Comparison of ENCODE assay signal across 16 mouse cellular contexts in genomic region chr14:31137281-31137595, GRCm38 (mm10). TPM values are rescaled to one million over a fixed set of nuclear protein-coding genes. Genes with fewer than 3 reads are reported as not detected.
DNase-seq lines count a peak whose midpoint lies in the region; ATAC-seq and TF ChIP-seq lines count a peak whose summit lies in the region.
"Had no signal": no experiment of that assay in that cellular context is flagged by ENCODE, and none has a peak within 500 bp of the region (broad histone marks: within the 10 kb centered on the region; RNA-seq: fewer than 3 reads in every experiment).

No protein-coding gene starts in this region.

- no peak overlapping the region for H3K9ac ChIP-seq in kidney, embryonic 14.5 days (ENCODE audit: low read depth, low read length)
- H3K9ac ChIP-seq in lung, embryonic 15.5 days: no peak overlapping the region
- no peak overlapping the region for H3K9ac ChIP-seq in heart, postnatal 0 days (replicated peaks; ENCODE audit: low read depth, low read length)
- H3K9ac ChIP-seq: forebrain, postnatal 0 days; hindbrain, embryonic 12.5 days; liver, embryonic 12.5 days; midbrain, embryonic 13.5 days had no signal

- ATAC-seq in kidney, embryonic 14.5 days (ENCODE audit: low FRiP score, low TSS enrichment): no peak
- ATAC-seq in lung, embryonic 15.5 days (ENCODE audit: borderline replicate concordance, extremely low read depth, low FRiP score, low TSS enrichment): no peak
- no peak for ATAC-seq in heart, postnatal 0 days (ENCODE audit: insufficient read depth, low read depth)
- ATAC-seq: forebrain, postnatal 0 days; liver, embryonic 12.5 days; midbrain, embryonic 13.5 days had no signal

- peak overlapping the region; percentile 37; the same call in 1 of the 2 replicates for H3K27ac ChIP-seq in heart, embryonic 10.5 days
- H3K27ac ChIP-seq in kidney, embryonic 14.5 days (ENCODE audit: low read depth, low read length): peak overlapping the region; percentile 26; the same call in 1 of the 2 replicates
- H3K27ac ChIP-seq in lung, embryonic 15.5 days: peak overlapping the region; percentile 54
- H3K27ac ChIP-seq in heart, postnatal 0 days (ENCODE audit: low read depth): peak overlapping the region; percentile 60
- H3K27ac ChIP-seq: hindbrain, embryonic 12.5 days; liver, embryonic 12.5 days; midbrain, embryonic 13.5 days had no signal

- peaks cover 22% of the 10 kb centered on the region for H3K4me1 ChIP-seq in heart, embryonic 10.5 days
- H3K4me1 ChIP-seq in kidney, embryonic 14.5 days (ENCODE audit: control insufficient read depth, insufficient read depth, low read length): peaks cover 13% of the 10 kb centered on the region
- H3K4me1 ChIP-seq in lung, embryonic 15.5 days: peaks cover 30% of the 10 kb centered on the region
- peaks cover 14% of the 10 kb centered on the region for H3K4me1 ChIP-seq in heart, postnatal 0 days (ENCODE audit: control insufficient read depth, insufficient read depth)

- peak; percentile 60 for DNase-seq in heart, embryonic 10.5 days (ENCODE audit: low spot score)
- no peak for DNase-seq in heart, postnatal 10 days
- no peak for DNase-seq in kidney, adult 11 months
- no peak for DNase-seq in lung, postnatal 25 days (ENCODE audit: low spot score)
- DNase-seq in heart, postnatal 0 days (ENCODE audit: low spot score): no peak
- DNase-seq: cerebellum, postnatal 36 days; forebrain, postnatal 0 days; gastrocnemius, postnatal 14 days; layer of hippocampus, adult 9-11 months had no signal

- WGBS in heart, embryonic 10.5 days: 85% methylated on average over 10 of the region's 10 CpGs
- WGBS in kidney, embryonic 14.5 days: 72% methylated on average over 10 of the region's 10 CpGs
- 73% methylated on average over 10 of the region's 10 CpGs for WGBS in lung, embryonic 15.5 days
- 72% methylated on average over 10 of the region's 10 CpGs for WGBS in heart, postnatal 0 days

- no peak overlapping the region for H3K4me3 ChIP-seq in heart, embryonic 10.5 days
- no peak overlapping the region for H3K4me3 ChIP-seq in kidney, embryonic 14.5 days (ENCODE audit: low read length)
- H3K4me3 ChIP-seq in lung, embryonic 15.5 days: no peak overlapping the region
- no peak overlapping the region for H3K4me3 ChIP-seq in heart, postnatal 0 days (ENCODE audit: low read depth, low read length)
- H3K4me3 ChIP-seq: embryonic facial prominence, embryonic 10.5 days; erythroblast, embryonic 14.5 days; hindbrain, embryonic 12.5 days; liver, embryonic 12.5 days; midbrain, embryonic 13.5 days had no signal

- peaks cover 83% of the 10 kb centered on the region for H3K36me3 ChIP-seq in heart, embryonic 10.5 days
- peaks cover 77% of the 10 kb centered on the region for H3K36me3 ChIP-seq in kidney, embryonic 14.5 days (ENCODE audit: control insufficient read depth, insufficient read depth, low read length)
- H3K36me3 ChIP-seq in lung, embryonic 15.5 days: peaks cover 76% of the 10 kb centered on the region
- peaks cover 64% of the 10 kb centered on the region for H3K36me3 ChIP-seq in heart, postnatal 0 days (replicated peaks; ENCODE audit: control insufficient read depth, insufficient read depth, low read length)

- TF ChIP-seq EP300 in heart, postnatal 0 days (IDR thresholded peaks at IDR 0.05; ENCODE audit: low read depth): no peak

- no peak for TF ChIP-seq CTCF in heart, postnatal 0 days (IDR thresholded peaks at IDR 0.05; ENCODE audit: low read depth)

- no peaks in the 10 kb centered on the region for H3K27me3 ChIP-seq in heart, embryonic 10.5 days (ENCODE audit: insufficient read depth, poor library complexity, severe bottlenecking)
- H3K27me3 ChIP-seq in kidney, embryonic 14.5 days (ENCODE audit: control insufficient read depth, insufficient read depth, low read length): no peaks in the 10 kb centered on the region
- H3K27me3 ChIP-seq in lung, embryonic 15.5 days: no peaks in the 10 kb centered on the region
- H3K27me3 ChIP-seq in heart, postnatal 0 days (ENCODE audit: control insufficient read depth, insufficient read depth, low read length): no peaks in the 10 kb centered on the region
- H3K27me3 ChIP-seq: hindbrain, embryonic 12.5 days; liver, embryonic 12.5 days; midbrain, embryonic 13.5 days had no signal

- no peaks in the 10 kb centered on the region for H3K9me3 ChIP-seq in heart, embryonic 10.5 days
- H3K9me3 ChIP-seq in kidney, embryonic 14.5 days (ENCODE audit: control insufficient read depth, low read length): no peaks in the 10 kb centered on the region
- no peaks in the 10 kb centered on the region for H3K9me3 ChIP-seq in lung, embryonic 15.5 days
- no peaks in the 10 kb centered on the region for H3K9me3 ChIP-seq in heart, postnatal 0 days (replicated peaks; ENCODE audit: control insufficient read depth, low read length)
- H3K9me3 ChIP-seq: embryonic facial prominence, embryonic 10.5 days; hindbrain, embryonic 12.5 days; midbrain, embryonic 13.5 days had no signal

- no peak overlapping the region for H3K4me2 ChIP-seq in kidney, embryonic 14.5 days (replicated peaks; ENCODE audit: low read depth, low read length)
- no peak overlapping the region for H3K4me2 ChIP-seq in lung, embryonic 15.5 days
- H3K4me2 ChIP-seq in heart, postnatal 0 days (ENCODE audit: low read depth, low read length): no peak overlapping the region
- H3K4me2 ChIP-seq: hindbrain, embryonic 12.5 days; liver, embryonic 12.5 days; midbrain, embryonic 13.5 days had no signal

- intact Hi-C loops in heart, postnatal 10 days (cut with DNase I): loop anchor here (2.0 kb wide), 1 partner anchor 24 kb away; no protein-coding TSS in a partner anchor

RNA-seq across cellular contexts. Expression of gene Nt5dc2, which starts 6.4 kb away (rescaled TPM):
- 422 and 507 TPM in 2 replicates for polyA plus RNA-seq in heart, embryonic 10.5 days (2016; fragmentation: Nextera tagmentation; extraction: Ambion mirVana)
- total RNA-seq in heart, postnatal 10 days (2021): 10 to 100 TPM; 53.1 to 57.7 TPM
- 377 and 517 TPM in 2 replicates for polyA plus RNA-seq in kidney, embryonic 14.5 days (2014; fragmentation: Nextera tagmentation; extraction: Ambion mirVana)
- polyA plus RNA-seq in lung, embryonic 15.5 days (2015; fragmentation: Nextera tagmentation; extraction: Ambion mirVana): 451 and 472 TPM in 2 replicates
- total RNA-seq in heart, postnatal 0 days (2014; rRNA removed; ENCODE audit: low replicate concordance): 212 and 269 TPM in 2 replicates
- 146 and 158 TPM in 2 replicates for polyA plus RNA-seq in heart, postnatal 0 days (2015; fragmentation: Nextera tagmentation; extraction: Ambion mirVana)

RNA-seq across cellular contexts. Expression of gene Smim4, which starts 8.5 kb away (rescaled TPM):
- 66.2 and 73.3 TPM in 2 replicates for polyA plus RNA-seq in heart, embryonic 10.5 days (2016; fragmentation: Nextera tagmentation; extraction: Ambion mirVana)
- total RNA-seq in heart, postnatal 10 days (2021): 10 to 100 TPM; 92.2 to 93.5 TPM
- 98.5 and 124 TPM in 2 replicates for polyA plus RNA-seq in kidney, embryonic 14.5 days (2014; fragmentation: Nextera tagmentation; extraction: Ambion mirVana)
- 70.8 and 75.2 TPM in 2 replicates for polyA plus RNA-seq in lung, embryonic 15.5 days (2015; fragmentation: Nextera tagmentation; extraction: Ambion mirVana)
- 12.7 and 28.8 TPM in 2 replicates for total RNA-seq in heart, postnatal 0 days (2014; rRNA removed; ENCODE audit: low replicate concordance)
- polyA plus RNA-seq in heart, postnatal 0 days (2015; fragmentation: Nextera tagmentation; extraction: Ambion mirVana): 194 and 207 TPM in 2 replicates

RNA-seq across cellular contexts. Expression of gene Stab1, which starts 31.2 kb away (rescaled TPM):
- polyA plus RNA-seq in heart, embryonic 10.5 days (2016; fragmentation: Nextera tagmentation; extraction: Ambion mirVana): 28.9 and 30.2 TPM in 2 replicates
- total RNA-seq in heart, postnatal 10 days (2021): 10 to 100 TPM; 77.3 to 78.9 TPM
- polyA plus RNA-seq in kidney, embryonic 14.5 days (2014; fragmentation: Nextera tagmentation; extraction: Ambion mirVana): 39.8 and 41.1 TPM in 2 replicates
- polyA plus RNA-seq in lung, embryonic 15.5 days (2015; fragmentation: Nextera tagmentation; extraction: Ambion mirVana): 45.3 and 53.6 TPM in 2 replicates
- total RNA-seq in heart, postnatal 0 days (2014; rRNA removed; ENCODE audit: low replicate concordance): 75.3 and 90.4 TPM in 2 replicates
- polyA plus RNA-seq in heart, postnatal 0 days (2015; fragmentation: Nextera tagmentation; extraction: Ambion mirVana): 24.0 and 25.4 TPM in 2 replicates
